Mouse (Mus musculus) kidney, embryonic 14.5 days (tissue): ENCODE measurements around the gene Ghdc. TPM values are rescaled to one million over a fixed set of nuclear protein-coding genes. Genes with fewer than 3 reads are reported as not detected.

ENCODE experiments used
- ATAC-seq: fragments of 200-750 bp; cut with Nextera tagmentation; 2 replicates; pipeline ENCODE4 v1.8.0; 2017; ENCODE audit warnings: moderate number of reproducible peaks, mild to moderate bottlenecking, moderate TSS enrichment, moderate library complexity; ENCODE audit not compliant: low FRiP score, low TSS enrichment
- H3K27ac ChIP-seq: fragments of 300-500 bp; sonication (generic); 2 replicates; pipeline ENCODE4 v1.5.1; 2014; ENCODE audit warnings: low read depth, mild to moderate bottlenecking, low read length, moderate library complexity, mixed read lengths
- H3K27me3 ChIP-seq: fragments of 300-500 bp; sonication (generic); 2 replicates; pipeline ENCODE4 v1.6.1; 2014; ENCODE audit warnings: mild to moderate bottlenecking, low read length; ENCODE audit not compliant: control insufficient read depth, insufficient read depth
- H3K36me3 ChIP-seq: fragments of 300-500 bp; sonication (generic); 2 replicates; pipeline ENCODE4 v1.6.1; 2014; ENCODE audit warnings: low read length, mixed read lengths; ENCODE audit not compliant: control insufficient read depth, insufficient read depth
- H3K4me1 ChIP-seq: fragments of 300-500 bp; sonication (generic); 2 replicates; pipeline ENCODE4 v1.6.1; 2014; ENCODE audit warnings: low read length, mixed read lengths; ENCODE audit not compliant: control insufficient read depth, insufficient read depth
- H3K4me2 ChIP-seq: fragments of 300-500 bp; sonication (generic); replicated peaks from 2 replicates; pipeline ENCODE4 v1.6.1; 2014; ENCODE audit warnings: low read depth, mild to moderate bottlenecking, low read length
- H3K4me3 ChIP-seq: fragments of 300-500 bp; sonication (generic); 2 replicates; pipeline ENCODE4 v1.5.1; 2014; ENCODE audit warnings: mild to moderate bottlenecking, low read length
- H3K9ac ChIP-seq: fragments of 300-500 bp; sonication (generic); 2 replicates; pipeline ENCODE4 v1.6.1; 2014; ENCODE audit warnings: low read depth, mild to moderate bottlenecking, low read length, moderate library complexity
- H3K9me3 ChIP-seq: fragments of 300-500 bp; sonication (generic); 2 replicates; pipeline ENCODE4 v1.6.1; 2016; ENCODE audit warnings: low read length; ENCODE audit not compliant: control insufficient read depth
- WGBS: fragments of 180-500 bp; shearing (Covaris S2); extraction: QIAGEN DNeasy Blood & Tissue Kit; methylation state at CpG from one replicate; pipeline ENCODE4 v1.1.7; 2014; 5-methylcytosine and 5-hydroxymethylcytosine counted together
- polyA plus RNA-seq: library from polyadenylated mRNA; unstranded; fragments of >200 nt; fragmentation: Nextera tagmentation; extraction: Ambion mirVana; gene quantifications from 2 replicates; pipeline ENCODE4 v1.2.1, GENCODE M21; 2014

Gene Ghdc
- polyA plus RNA-seq, 1 experiment from 2014 or later, result 3.6 TPM

- no peaks in the 10 kb centered on the region for H3K27me3 ChIP-seq
- peak overlapping the region; percentile 55; the same call in 1 of the 2 replicates for H3K27ac ChIP-seq
- H3K36me3 ChIP-seq, result no peaks in the 10 kb centered on the region
- peaks cover 3% of the 10 kb centered on the region; the same call in 1 of the 2 replicates for H3K4me1 ChIP-seq
- H3K4me2 ChIP-seq, result no peak overlapping the region
- H3K9ac ChIP-seq, result no peak overlapping the region
- ATAC-seq, result no peak
- WGBS, result 78% methylated on average over 2 of the region's 2 CpGs
- no peaks in the 10 kb centered on the region for H3K9me3 ChIP-seq
- no peak overlapping the region for H3K4me3 ChIP-seq
Observed at GRCm38 (mm10) chr11:100811132-100811531, 40.4 kb upstream of the Ghdc start.

- Histone ChIP-seq H3K9me3 (no peaks in the 10 kb centered on the region), H3K9ac (no peak overlapping the region), H3K4me1 (peaks cover 3% of the 10 kb centered on the region; the same call in 1 of the 2 replicates), H3K4me3 (no peak overlapping the region), H3K27me3 (no peaks in the 10 kb centered on the region), H3K36me3 (no peaks in the 10 kb centered on the region), H3K4me2 (no peak overlapping the region), H3K27ac (no peak overlapping the region; the same call in 1 of the 2 replicates)
- WGBS, result 32% methylated on average over 9 of the region's 9 CpGs
- ATAC-seq, result peak; percentile 88
Observed at GRCm38 (mm10) chr11:100810516-100810915, 39.8 kb upstream of the Ghdc start.

DNA sequence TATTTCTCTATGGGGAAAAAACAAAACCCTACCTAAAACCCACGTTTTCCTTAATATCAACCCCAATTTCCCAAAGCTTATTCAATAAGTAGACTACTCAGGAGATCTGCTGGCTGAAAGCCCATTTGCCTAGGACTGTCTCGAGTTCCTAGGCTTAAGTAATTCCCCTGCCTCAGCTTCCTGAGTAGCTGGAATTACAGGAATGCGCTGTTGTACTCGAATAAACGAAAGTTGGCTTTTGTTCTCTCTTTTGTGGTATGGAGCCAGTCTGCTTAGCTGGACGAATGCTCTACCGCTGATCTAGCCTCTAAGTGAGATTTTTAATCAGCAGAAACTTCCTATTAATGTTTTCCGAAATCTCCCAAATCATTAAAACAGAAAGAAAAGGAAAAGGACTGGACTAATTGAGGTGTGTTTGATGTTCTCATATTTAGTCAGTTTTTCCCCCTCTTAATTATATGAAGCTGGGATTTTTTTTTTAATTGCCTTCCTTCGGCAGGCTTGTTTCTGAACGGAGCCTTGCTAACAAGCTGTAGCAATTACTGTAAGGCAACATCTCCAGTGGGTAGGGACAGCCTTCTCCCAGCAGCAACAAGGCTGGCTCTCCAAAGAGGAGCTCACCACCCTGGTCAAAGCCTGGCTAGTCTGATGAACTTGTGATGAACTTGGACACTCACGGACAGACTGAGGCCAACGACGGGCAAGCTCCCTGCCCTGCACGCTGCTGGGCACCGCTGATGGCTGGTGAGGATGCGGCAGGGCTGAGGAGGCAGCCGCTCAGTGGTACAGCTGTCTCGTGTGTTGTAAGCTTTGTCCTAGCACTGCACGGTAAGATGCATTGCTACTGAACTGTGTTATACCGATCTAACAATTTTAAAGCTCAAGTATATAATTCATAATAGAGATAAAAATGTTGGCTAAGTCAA, 35.9 kb upstream of the Ghdc start:
- Histone ChIP-seq H3K9me3 (no peaks in the 10 kb centered on the region), H3K27me3 (no peaks in the 10 kb centered on the region), H3K4me1 (peaks cover 3% of the 10 kb centered on the region; the same call in 1 of the 2 replicates), H3K9ac (no peak overlapping the region), H3K4me2 (no peak overlapping the region), H3K27ac (no peak overlapping the region), H3K36me3 (peaks cover 21% of the 10 kb centered on the region; the same call in 1 of the 2 replicates), H3K4me3 (no peak overlapping the region)
- ATAC-seq, result no peak
- 75% methylated on average over 20 of the region's 20 CpGs for WGBS

GRCm38 (mm10) chr11:100805535-100805934, 34.8 kb upstream of the Ghdc start:
- H3K4me2 ChIP-seq, result no peak overlapping the region
- H3K27me3 ChIP-seq, result no peaks in the 10 kb centered on the region
- 62% methylated on average over 7 of the region's 7 CpGs for WGBS
- no peaks in the 10 kb centered on the region for H3K9me3 ChIP-seq
- no peak for ATAC-seq
- peaks cover 31% of the 10 kb centered on the region; the same call in 1 of the 2 replicates for H3K36me3 ChIP-seq
- H3K27ac ChIP-seq, result no peak overlapping the region
- no peak overlapping the region for H3K4me3 ChIP-seq
- H3K4me1 ChIP-seq, result no peaks in the 10 kb centered on the region
- no peak overlapping the region for H3K9ac ChIP-seq

GRCm38 (mm10) chr11:100804409-100804808, 33.7 kb upstream of the Ghdc start:
- Histone ChIP-seq H3K9me3 (no peaks in the 10 kb centered on the region), H3K9ac (no peak overlapping the region), H3K4me2 (no peak overlapping the region), H3K36me3 (peaks cover 31% of the 10 kb centered on the region; the same call in 1 of the 2 replicates), H3K4me3 (no peak overlapping the region), H3K27ac (no peak overlapping the region), H3K4me1 (no peaks in the 10 kb centered on the region), H3K27me3 (no peaks in the 10 kb centered on the region)
- no peak for ATAC-seq
- 96% methylated on average over 10 of the region's 10 CpGs for WGBS

DNA sequence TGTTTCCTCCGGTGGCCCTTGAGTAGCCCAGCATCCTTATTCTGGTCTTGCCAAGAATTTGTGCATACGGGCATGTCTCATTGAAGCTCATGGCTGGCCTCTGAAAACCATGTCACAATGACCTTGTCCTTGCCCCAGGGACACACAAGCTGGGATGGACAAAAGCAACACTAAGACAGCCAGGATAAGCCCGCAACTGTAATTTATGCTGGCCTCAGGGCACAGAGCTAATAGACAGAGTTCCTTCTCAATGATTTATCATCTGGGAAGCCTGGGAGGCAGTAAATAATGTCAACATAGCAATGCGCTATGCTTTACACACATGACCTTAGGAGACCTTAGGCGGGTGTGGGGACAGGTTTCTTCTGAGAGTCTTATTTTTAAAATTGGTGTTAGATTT, 28.7 kb upstream of the Ghdc start:
- no peaks in the 10 kb centered on the region for H3K4me1 ChIP-seq
- H3K4me3 ChIP-seq, result no peak overlapping the region
- no peak overlapping the region for H3K4me2 ChIP-seq
- no peak for ATAC-seq
- no peak overlapping the region for H3K27ac ChIP-seq
- H3K9ac ChIP-seq, result no peak overlapping the region
- H3K9me3 ChIP-seq, result no peaks in the 10 kb centered on the region
- H3K36me3 ChIP-seq, result peaks cover 35% of the 10 kb centered on the region; the same call in 1 of the 2 replicates
- no peaks in the 10 kb centered on the region for H3K27me3 ChIP-seq
- WGBS, result 45% methylated on average over 5 of the region's 5 CpGs

- H3K9ac ChIP-seq, result no peak overlapping the region
- no peak overlapping the region for H3K4me2 ChIP-seq
- H3K4me3 ChIP-seq, result no peak overlapping the region
- WGBS, result 66% methylated on average over 8 of the region's 8 CpGs
- peaks cover 24% of the 10 kb centered on the region; the same call in 1 of the 2 replicates for H3K36me3 ChIP-seq
- H3K27ac ChIP-seq, result no peak overlapping the region
- ATAC-seq, result no peak
- H3K4me1 ChIP-seq, result no peaks in the 10 kb centered on the region
- H3K27me3 ChIP-seq, result no peaks in the 10 kb centered on the region
- H3K9me3 ChIP-seq, result no peaks in the 10 kb centered on the region
Observed at GRCm38 (mm10) chr11:100796585-100796984, 25.8 kb upstream of the Ghdc start.

DNA sequence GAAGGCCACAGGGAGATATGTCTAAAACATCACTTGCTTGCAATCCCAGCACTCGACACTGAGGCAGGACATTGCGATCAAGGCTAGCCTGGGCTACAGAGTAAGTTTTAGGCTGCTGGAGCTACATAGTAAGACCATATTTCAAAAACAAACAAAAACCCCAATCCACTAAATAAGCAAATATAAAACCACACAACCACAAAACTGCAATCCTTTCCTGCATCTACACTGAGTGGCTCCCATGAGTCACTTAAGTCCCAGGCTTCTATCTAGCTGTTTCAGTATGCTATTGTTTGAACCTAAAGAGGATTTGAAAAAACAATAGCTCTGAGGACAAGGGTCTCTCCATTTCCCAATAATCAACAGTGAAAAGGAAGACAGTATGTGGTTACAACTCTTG, 24.6 kb upstream of the Ghdc start:
- Histone ChIP-seq H3K4me2 (no peak overlapping the region), H3K4me3 (no peak overlapping the region), H3K4me1 (no peaks in the 10 kb centered on the region), H3K27me3 (no peaks in the 10 kb centered on the region), H3K9me3 (no peaks in the 10 kb centered on the region), H3K36me3 (peaks cover 16% of the 10 kb centered on the region; the same call in 1 of the 2 replicates), H3K27ac (no peak overlapping the region), H3K9ac (no peak overlapping the region)
- ATAC-seq, result no peak
- WGBS, result 95% methylated on average over 2 of the region's 2 CpGs

DNA sequence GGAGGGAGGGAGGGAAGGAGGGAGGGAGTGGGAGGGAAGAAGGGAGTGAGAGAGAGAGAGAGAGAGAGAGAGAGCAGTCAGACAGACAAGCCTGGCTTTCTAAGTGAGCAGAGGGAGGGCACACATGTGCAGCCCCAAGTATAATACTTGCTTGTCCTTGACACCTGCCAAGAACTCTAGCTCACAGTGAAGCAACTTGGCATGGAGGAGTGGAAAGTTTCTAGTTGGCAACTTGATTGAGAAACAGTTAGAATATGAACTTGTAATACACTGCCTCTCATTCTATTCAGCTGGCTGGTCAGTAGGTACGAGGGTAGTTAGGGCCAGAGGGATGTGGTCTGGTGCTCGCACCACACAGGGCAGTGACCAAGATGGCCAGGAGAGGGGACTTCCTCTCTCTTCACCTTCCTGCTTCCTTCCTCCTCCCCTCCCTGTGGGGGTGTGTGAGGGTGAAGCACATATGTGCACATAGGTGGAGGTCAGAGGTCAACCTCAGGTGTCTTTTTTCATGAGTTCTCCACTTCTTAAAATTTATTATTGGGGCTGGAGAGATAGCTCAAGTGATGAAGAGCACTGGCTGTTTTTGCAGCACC, 20.8 kb upstream of the Ghdc start:
- Histone ChIP-seq H3K9ac (no peak overlapping the region), H3K27me3 (no peaks in the 10 kb centered on the region), H3K9me3 (no peaks in the 10 kb centered on the region), H3K36me3 (peaks cover 25% of the 10 kb centered on the region; the same call in 1 of the 2 replicates), H3K4me2 (no peak overlapping the region), H3K4me3 (no peak overlapping the region), H3K4me1 (no peaks in the 10 kb centered on the region), H3K27ac (no peak overlapping the region)
- no peak for ATAC-seq
- 72% methylated on average over 2 of the region's 2 CpGs for WGBS
